Mouse (Mus musculus): ENCODE measurements around the gene Atcay. TPM values are rescaled to one million over a fixed set of nuclear protein-coding genes. Genes with fewer than 3 reads are reported as not detected.
"Not testable (repeated sequence)": the region's sequence is repeated elsewhere in the genome, so short reads cannot be mapped to it uniquely, and the experiment has no call there.

The Atcay gene
- total RNA-seq, 2 experiments from 2014 or later, result 0.06 TPM; not detected in 1

- intact Hi-C loops (cut with DNase I; ENCODE audit: low total_unique reads), result no loop called here
- DNase-seq, result no peak
Measured at GRCm38 (mm10) chr10:81184765-81185164, 45.9 kb downstream of the Atcay start.

- DNase-seq, result no peak
- intact Hi-C loops (cut with DNase I; ENCODE audit: low total_unique reads), result no loop called here
Measured at GRCm38 (mm10) chr10:81183805-81184204, 46.8 kb downstream of the Atcay start, which contains the start of gene 4930442H23Rik. TSS of gene 4930442H23Rik (minus strand) at chr10:81183849.

GRCm38 (mm10) chr10:81182336-81183333 lies 48.0 kb downstream of the Atcay start, which contains the start of gene Dapk3:
TSS of gene Dapk3 (plus strand) at chr10:81183005.
- peak; percentile 93 for DNase-seq
- intact Hi-C loops (cut with DNase I; ENCODE audit: low total_unique reads), result no loop called here

GRCm38 (mm10) chr10:81181860-81182259 lies 48.8 kb downstream of the Atcay start:
- DNase-seq; intact Hi-C loops (cut with DNase I; ENCODE audit: low total_unique reads): not testable (repeated sequence)

- intact Hi-C loops (cut with DNase I; ENCODE audit: low total_unique reads), result no loop called here
- DNase-seq, result no peak
Measured at GRCm38 (mm10) chr10:81180946-81181345, 49.7 kb downstream of the Atcay start.

GRCm38 (mm10) chr10:81179451-81180342 lies 50.9 kb downstream of the Atcay start:
- no peak for DNase-seq
- intact Hi-C loops (cut with DNase I; ENCODE audit: low total_unique reads), result no loop called here

- intact Hi-C loops (cut with DNase I; ENCODE audit: low total_unique reads), result no loop called here
- no peak for DNase-seq
Measured at GRCm38 (mm10) chr10:81178927-81179326, 51.7 kb downstream of the Atcay start.

- intact Hi-C loops (cut with DNase I; ENCODE audit: low total_unique reads), result no loop called here
- no peak for DNase-seq
Measured at GRCm38 (mm10) chr10:81177958-81178712, 52.5 kb downstream of the Atcay start.

- intact Hi-C loops (cut with DNase I; ENCODE audit: low total_unique reads), result no loop called here
Measured at GRCm38 (mm10) chr10:81177491-81177925, 53.1 kb downstream of the Atcay start.

GRCm38 (mm10) chr10:81176466-81177271 lies 54.0 kb downstream of the Atcay start, which contains the start of gene Eef2:
TSS of gene Eef2 (plus strand) at chr10:81176631.
- intact Hi-C loops (cut with DNase I; ENCODE audit: low total_unique reads), result no loop called here
- DNase-seq, result peak; percentile 100

More at GRCm38 (mm10) chr10:81177491-81177925, 53.1 kb downstream of the Atcay start:
- no peak for DNase-seq

GRCm38 (mm10) chr10:81175936-81176465 lies 54.6 kb downstream of the Atcay start:
- DNase-seq, result peak; percentile 61
- intact Hi-C loops (cut with DNase I; ENCODE audit: low total_unique reads), result no loop called here

- DNase-seq; intact Hi-C loops (cut with DNase I; ENCODE audit: low total_unique reads): not testable (repeated sequence)
Measured at GRCm38 (mm10) chr10:81175345-81175701, 55.3 kb downstream of the Atcay start.

- peak; percentile 89 for DNase-seq
- intact Hi-C loops (cut with DNase I; ENCODE audit: low total_unique reads), result no loop called here
Measured at GRCm38 (mm10) chr10:81174617-81175344, 55.9 kb downstream of the Atcay start.

- DNase-seq, result peak; percentile 83
- intact Hi-C loops (cut with DNase I; ENCODE audit: low total_unique reads), result no loop called here
Measured at GRCm38 (mm10) chr10:81173132-81173531, 57.5 kb downstream of the Atcay start.

GRCm38 (mm10) chr10:81169411-81169900 lies 61.2 kb downstream of the Atcay start:
- intact Hi-C loops (cut with DNase I; ENCODE audit: low total_unique reads); DNase-seq: not testable (repeated sequence)

GRCm38 (mm10) chr10:81168521-81169244 lies 62.0 kb downstream of the Atcay start:
- intact Hi-C loops (cut with DNase I; ENCODE audit: low total_unique reads), result no loop called here
- peak; percentile 88 for DNase-seq

- DNase-seq, result no peak
Measured at GRCm38 (mm10) chr10:81168087-81168431, 62.6 kb downstream of the Atcay start.

More at GRCm38 (mm10) chr10:81168087-81168431, 62.6 kb downstream of the Atcay start:
- intact Hi-C loops (cut with DNase I; ENCODE audit: low total_unique reads), result no loop called here

Data from gastrocnemius, postnatal 14 days (tissue).